Mouse (Mus musculus) ES-E14 (cell line): Measurements from ENCODE around the gene Mafk.

Source experiments
- CHD2 ChIP-seq: IDR thresholded peaks from 2 replicates; pipeline ENCODE4 v1.6.1; 2014; ENCODE audit warnings: mild to moderate bottlenecking, low read depth, low read length, inconsistent platforms
- HCFC1 ChIP-seq: IDR thresholded peaks from 2 replicates; pipeline ENCODE4 v1.6.1; 2012; ENCODE audit warnings: low read length, inconsistent platforms, borderline replicate concordance; ENCODE audit not compliant: insufficient read depth
- ZC3H11A ChIP-seq: IDR thresholded peaks from 2 replicates; pipeline ENCODE4 v1.6.1; 2012; ENCODE audit warnings: low read depth, mild to moderate bottlenecking, inconsistent platforms, low read length, borderline replicate concordance

- TF ChIP-seq HCFC1 = no peak
- TF ChIP-seq CHD2 = no peak
- no peak for TF ChIP-seq ZC3H11A
These were observed 34.7 kb upstream of the Mafk start for GRCm38 (mm10) chr5:139756586-139756985.
